Mouse (Mus musculus) hindbrain, postnatal 0 days (tissue): ENCODE results near the gene Naa16. TPM values are rescaled to one million over a fixed set of nuclear protein-coding genes. Genes with fewer than 3 reads are reported as not detected.

ENCODE experiments used
- ATAC-seq: fragments of 200-750 bp; cut with Nextera tagmentation; 2 replicates; pipeline ENCODE4 v1.8.0; 2017; ENCODE audit warnings: mild to moderate bottlenecking, moderate TSS enrichment, moderate library complexity
- DNase-seq: peaks from one replicate; pipeline ENCODE4 v3.0.0-alpha.2; 2015; ENCODE audit warnings: low spot score
- H3K27ac ChIP-seq: fragments of 300-500 bp; sonication (generic); 2 replicates; pipeline ENCODE4 v1.5.1; 2014; ENCODE audit warnings: mild to moderate bottlenecking
- H3K27me3 ChIP-seq: fragments of 300-500 bp; sonication (generic); 2 replicates; pipeline ENCODE4 v1.6.1; 2014; ENCODE audit warnings: low read length, mixed read lengths; ENCODE audit not compliant: insufficient read depth
- H3K36me3 ChIP-seq: fragments of 300-500 bp; sonication (generic); 2 replicates; pipeline ENCODE4 v1.6.1; 2014; ENCODE audit warnings: low read length, mixed read lengths; ENCODE audit not compliant: insufficient read depth
- H3K4me1 ChIP-seq: fragments of 300-500 bp; sonication (generic); 2 replicates; pipeline ENCODE4 v1.6.1; 2014; ENCODE audit warnings: antibody characterized with exemption, low read length, mixed read lengths; ENCODE audit not compliant: insufficient read depth
- H3K4me2 ChIP-seq: fragments of 300-500 bp; sonication (generic); 2 replicates; pipeline ENCODE4 v1.6.1; 2014; ENCODE audit warnings: low read depth, mild to moderate bottlenecking, low read length, moderate library complexity, mixed read lengths
- H3K4me3 ChIP-seq: fragments of 300-500 bp; sonication (generic); 2 replicates; pipeline ENCODE4 v1.5.1; 2014; ENCODE audit warnings: low read length
- H3K9ac ChIP-seq: fragments of 300-500 bp; sonication (generic); replicated peaks from 2 replicates; pipeline ENCODE4 v1.6.1; 2014; ENCODE audit warnings: mild to moderate bottlenecking, low read length, moderate library complexity, mixed read lengths
- H3K9me3 ChIP-seq: fragments of 300-500 bp; sonication (generic); 2 replicates; pipeline ENCODE4 v1.6.1; 2016; ENCODE audit warnings: low read length, mixed read lengths
- CTCF ChIP-seq: IDR thresholded peaks from 2 replicates; pipeline ENCODE4 v1.5.1; 2016; ENCODE audit warnings: antibody characterized with exemption, control low read depth, low read depth
- WGBS: fragments of 180-500 bp; shearing (Covaris S2); extraction: QIAGEN DNeasy Blood & Tissue Kit; methylation state at CpG from one replicate; pipeline ENCODE4 v1.1.7; 2014; 5-methylcytosine and 5-hydroxymethylcytosine counted together
- polyA plus RNA-seq: library from polyadenylated mRNA; unstranded; fragments of >200 nt; fragmentation: Nextera tagmentation; extraction: Ambion mirVana; gene quantifications from 2 replicates; pipeline ENCODE4 v1.2.1, GENCODE M21; 2015
- total RNA-seq: library from RNA; depleted of rRNA; stranded (reverse); fragments of >200 nt; gene quantifications from 2 replicates; pipeline ENCODE4 v1.2.3, GENCODE M21; 2014

Naa16 gene
- total and polyA plus RNA-seq, 2 experiments from 2014 or later = 2.4 to 14.4 TPM

DNA sequence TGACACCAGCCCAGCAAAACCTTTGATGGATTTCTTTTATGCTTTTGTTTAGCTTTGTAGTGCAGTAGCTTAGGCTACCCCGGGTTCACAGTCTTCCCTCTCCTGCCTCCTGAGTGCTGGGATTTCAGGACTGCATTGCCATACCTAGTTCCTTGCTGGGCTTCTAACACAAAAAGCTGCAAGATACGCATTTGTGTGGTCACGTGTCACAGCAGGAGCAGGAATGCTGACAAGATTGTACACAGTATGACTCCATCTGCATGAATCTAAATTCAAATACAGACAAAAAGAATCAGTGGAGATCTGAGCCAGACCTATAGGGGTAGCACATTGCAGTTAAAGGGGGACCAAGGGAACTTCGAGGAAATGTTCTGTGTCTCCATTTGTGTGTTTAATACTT, 82.2 kb downstream of the Naa16 start:
- H3K36me3 ChIP-seq = no peaks in the 10 kb centered on the region
- no peaks in the 10 kb centered on the region for H3K4me1 ChIP-seq
- no peak for DNase-seq
- ATAC-seq = no peak
- no peaks in the 10 kb centered on the region for H3K27me3 ChIP-seq
- H3K27ac ChIP-seq = no peak overlapping the region
- no peak overlapping the region for H3K4me3 ChIP-seq
- WGBS = 14% methylated on average over 4 of the region's 4 CpGs
- H3K4me2 ChIP-seq = no peak overlapping the region
- no peaks in the 10 kb centered on the region for H3K9me3 ChIP-seq
- no peak overlapping the region for H3K9ac ChIP-seq
- no peak for TF ChIP-seq CTCF

DNA sequence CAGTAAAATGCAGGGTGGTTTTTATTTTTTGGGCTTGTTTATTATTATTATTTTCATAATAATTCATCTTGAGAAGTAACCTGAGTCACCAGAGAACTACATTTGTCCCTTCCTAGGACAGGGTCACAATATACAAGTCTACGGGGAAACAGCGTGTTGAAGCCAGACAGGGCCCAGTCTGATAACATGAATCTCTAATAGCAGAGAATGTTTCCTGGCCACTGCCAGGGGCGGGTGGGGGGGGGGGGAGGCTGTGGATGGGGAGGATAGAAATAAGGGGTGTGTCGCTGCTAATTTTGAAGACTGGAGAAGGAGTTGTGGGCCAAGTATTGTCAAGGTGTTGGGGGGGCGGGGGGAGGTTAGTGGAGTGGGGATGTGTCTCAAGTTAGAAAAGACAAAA, 82.7 kb downstream of the Naa16 start:
- Histone ChIP-seq H3K9me3 (no peaks in the 10 kb centered on the region), H3K36me3 (no peaks in the 10 kb centered on the region), H3K4me1 (no peaks in the 10 kb centered on the region), H3K4me2 (no peak overlapping the region), H3K4me3 (no peak overlapping the region), H3K27ac (no peak overlapping the region), H3K27me3 (no peaks in the 10 kb centered on the region), H3K9ac (no peak overlapping the region)
- 52% methylated on average over 5 of the region's 5 CpGs for WGBS
- DNase-seq (no peak), ATAC-seq (no peak)
- TF ChIP-seq CTCF = no peak

DNA sequence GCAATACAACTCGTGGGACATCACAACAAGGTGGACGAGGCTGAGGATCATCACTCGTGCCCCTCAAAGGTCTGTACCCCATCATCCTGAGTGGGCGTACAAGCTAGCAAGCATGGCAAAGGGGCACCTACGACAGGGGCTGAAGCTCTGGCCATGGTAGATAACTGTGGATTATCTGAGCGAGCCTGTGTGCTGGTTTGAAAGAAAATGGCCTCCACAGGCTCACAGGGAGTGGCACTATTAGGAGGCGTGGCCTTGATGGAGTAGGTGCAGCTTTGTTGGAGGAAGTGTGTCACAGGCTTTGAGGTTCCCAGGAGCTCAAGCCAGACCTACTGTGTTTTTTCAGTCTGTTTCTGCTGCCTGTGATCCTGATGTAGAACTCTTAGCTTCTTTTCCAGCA, 83.4 kb downstream of the Naa16 start:
- Histone ChIP-seq H3K27me3 (no peaks in the 10 kb centered on the region), H3K27ac (no peak overlapping the region), H3K4me3 (no peak overlapping the region), H3K9me3 (no peaks in the 10 kb centered on the region), H3K9ac (no peak overlapping the region), H3K4me1 (no peaks in the 10 kb centered on the region), H3K4me2 (no peak overlapping the region), H3K36me3 (no peaks in the 10 kb centered on the region)
- no peak for DNase-seq
- 90% methylated on average over 7 of the region's 7 CpGs for WGBS
- no peak for TF ChIP-seq CTCF
- ATAC-seq = no peak

DNA sequence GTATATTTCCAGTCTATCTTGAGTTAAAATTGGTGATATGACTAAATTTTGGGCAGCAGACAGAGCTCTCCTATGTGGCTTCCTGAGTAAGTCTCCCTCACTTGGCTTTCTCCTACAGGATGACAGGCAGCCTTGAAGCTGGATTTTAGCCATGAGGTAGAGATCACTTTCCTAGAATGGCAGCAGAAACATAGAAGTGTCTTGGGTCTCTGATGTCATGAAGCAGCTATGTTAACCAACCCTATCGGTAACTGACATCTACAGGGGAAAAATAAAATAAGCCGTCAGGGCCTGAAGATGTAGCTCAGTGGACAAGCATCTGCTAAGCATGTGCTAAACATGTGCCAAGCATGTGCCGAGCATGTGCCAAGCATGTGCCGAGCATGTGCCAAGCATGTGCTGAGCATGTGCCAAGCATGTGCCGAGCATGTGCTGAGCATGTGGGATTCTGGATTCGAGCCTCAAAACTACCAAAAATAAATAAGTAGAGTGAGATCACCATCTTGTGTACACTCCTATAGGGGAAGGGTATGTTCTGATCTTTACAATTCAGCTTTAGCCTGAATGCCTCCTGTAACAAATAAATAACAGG, 85.6 kb downstream of the Naa16 start:
- Histone ChIP-seq H3K27ac (no peak overlapping the region), H3K4me1 (0 out of 2 replicates have a peak, but pooled peaks cover 6% of the 10 kb centered on the region), H3K4me3 (no peak overlapping the region), H3K9me3 (no peaks in the 10 kb centered on the region), H3K4me2 (no peak overlapping the region), H3K9ac (no peak overlapping the region), H3K36me3 (no peaks in the 10 kb centered on the region), H3K27me3 (no peaks in the 10 kb centered on the region)
- no peak for TF ChIP-seq CTCF
- WGBS = 90% methylated on average over 6 of the region's 6 CpGs
- ATAC-seq (no peak), DNase-seq (no peak)

DNA sequence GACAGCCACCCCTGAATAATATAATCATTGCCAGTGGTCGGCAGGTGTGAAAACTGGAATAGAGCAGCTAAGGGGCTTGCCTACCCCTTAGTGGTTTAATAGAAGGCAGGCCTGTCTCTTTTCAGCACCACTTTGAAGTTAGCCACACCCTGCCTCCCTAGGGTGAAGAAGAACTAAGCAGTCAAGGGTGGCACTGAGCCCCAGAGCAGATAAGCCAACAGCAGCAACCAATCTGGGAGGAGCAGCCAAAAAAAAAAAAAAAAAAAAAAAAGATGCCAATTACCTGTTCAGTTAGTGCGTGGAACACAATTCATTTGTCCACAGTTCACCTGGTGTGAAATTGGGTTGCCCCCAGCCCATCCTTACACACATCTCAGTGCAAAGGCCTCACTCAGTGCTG, 87.4 kb downstream of the Naa16 start:
- Histone ChIP-seq H3K4me2 (no peak overlapping the region), H3K4me3 (no peak overlapping the region), H3K27ac (no peak overlapping the region), H3K27me3 (0 out of 2 replicates have a peak, but pooled peaks cover 5% of the 10 kb centered on the region), H3K4me1 (0 out of 2 replicates have a peak, but pooled peaks cover 6% of the 10 kb centered on the region), H3K9me3 (no peaks in the 10 kb centered on the region), H3K9ac (no peak overlapping the region), H3K36me3 (no peaks in the 10 kb centered on the region)
- WGBS = 76% methylated on average over 2 of the region's 2 CpGs
- no peak for TF ChIP-seq CTCF
- DNase-seq = no peak
- ATAC-seq = no peak

DNA sequence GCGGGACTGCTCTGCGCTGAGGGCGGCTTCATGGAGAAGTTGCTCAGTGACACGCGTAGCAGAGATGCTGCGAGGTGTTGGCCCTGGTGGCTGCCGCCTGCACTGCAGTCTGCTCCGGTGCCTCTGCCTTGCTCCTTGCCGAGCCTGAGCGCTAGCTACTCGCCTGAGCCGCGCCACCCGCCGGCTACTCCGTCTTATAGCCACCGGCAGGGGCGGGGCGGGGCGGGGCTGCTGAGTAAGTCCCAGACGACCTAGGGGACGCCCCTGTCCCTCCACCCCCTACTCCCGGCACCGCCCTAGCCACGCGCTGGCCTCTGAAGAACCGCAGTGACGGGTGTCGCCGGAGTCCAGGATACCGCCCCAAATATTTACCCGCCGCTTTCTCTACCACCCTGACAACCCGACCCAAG, 89.1 kb downstream of the Naa16 start, which contains the start of gene Rgcc:
Gene Rgcc, minus strand, starts transcription at position 180 of the 410 bp plus-strand sequence.
- no peaks in the 10 kb centered on the region for H3K9me3 ChIP-seq
- H3K36me3 ChIP-seq = no peaks in the 10 kb centered on the region
- peak within 1 kb of the TSS; percentile 58 for H3K4me3 ChIP-seq
- peak; percentile 95 for TF ChIP-seq CTCF
- 0 out of 2 replicates have a peak, but pooled peaks cover 5% of the 10 kb centered on the region for H3K27me3 ChIP-seq
- peak; percentile 96 for ATAC-seq
- H3K4me2 ChIP-seq = peak within 1 kb of the TSS; percentile 99
- DNase-seq = peak; percentile 94
- H3K4me1 ChIP-seq = 0 out of 2 replicates have a peak, but pooled peaks cover 6% of the 10 kb centered on the region
- H3K27ac ChIP-seq = peak within 1 kb of the TSS; percentile 32; the same call in 1 of the 2 replicates
- 1% methylated on average over 25 of the region's 34 CpGs for WGBS
- peak within 1 kb of the TSS; percentile 63 for H3K9ac ChIP-seq
